Mouse (Mus musculus) CD4-positive helper T cell, adult 2 months (primary cell): Measurements from ENCODE around the gene Ntm.

Experiments used
- DNase-seq: peaks from one replicate; pipeline ENCODE4 v3.0.0-alpha.2; 2012; ENCODE audit warnings: low read depth, missing footprints, low spot score

Ntm gene

GRCm38 (mm10) chr9:29136039-29136438 is 826.9 kb downstream of the Ntm start:
- DNase-seq: no peak

GRCm38 (mm10) chr9:29130717-29131292 is 832.1 kb downstream of the Ntm start:
- no peak for DNase-seq

- no peak for DNase-seq
Observed at GRCm38 (mm10) chr9:29130316-29130715, 832.6 kb downstream of the Ntm start.

- DNase-seq: no peak
Observed at GRCm38 (mm10) chr9:29128416-29128815, 834.5 kb downstream of the Ntm start.

- DNase-seq: no peak
Observed at GRCm38 (mm10) chr9:29124455-29124854, 838.5 kb downstream of the Ntm start.

- no peak for DNase-seq
Observed at GRCm38 (mm10) chr9:29123828-29124227, 839.1 kb downstream of the Ntm start.

GRCm38 (mm10) chr9:29117561-29118112 is 845.3 kb downstream of the Ntm start:
- no peak for DNase-seq

- no peak for DNase-seq
Observed at GRCm38 (mm10) chr9:29115337-29115736, 847.6 kb downstream of the Ntm start.

- no peak for DNase-seq
Observed at GRCm38 (mm10) chr9:29106771-29107170, 856.2 kb downstream of the Ntm start.

- DNase-seq: no peak
Observed at GRCm38 (mm10) chr9:29104442-29104841, 858.5 kb downstream of the Ntm start.

- no peak for DNase-seq
Observed at GRCm38 (mm10) chr9:29103993-29104392, 858.9 kb downstream of the Ntm start.

- no peak for DNase-seq
Observed at GRCm38 (mm10) chr9:29100624-29101023, 862.3 kb downstream of the Ntm start.

- no peak for DNase-seq
Observed at GRCm38 (mm10) chr9:29092443-29092842, 870.5 kb downstream of the Ntm start.

GRCm38 (mm10) chr9:29088657-29089056 is 874.3 kb downstream of the Ntm start:
- no peak for DNase-seq

- DNase-seq: no peak
Observed at GRCm38 (mm10) chr9:29087656-29088055, 875.3 kb downstream of the Ntm start.

GRCm38 (mm10) chr9:29087171-29087570 is 875.8 kb downstream of the Ntm start:
- DNase-seq: no peak

- DNase-seq: no peak
Observed at GRCm38 (mm10) chr9:29075924-29076577, 886.9 kb downstream of the Ntm start.

GRCm38 (mm10) chr9:29075243-29075642 is 887.7 kb downstream of the Ntm start:
- no peak for DNase-seq

GRCm38 (mm10) chr9:29074494-29074893 is 888.4 kb downstream of the Ntm start:
- DNase-seq: no peak

- DNase-seq: no peak
Observed at GRCm38 (mm10) chr9:29071997-29072396, 890.9 kb downstream of the Ntm start.

GRCm38 (mm10) chr9:29067572-29067971 is 895.4 kb downstream of the Ntm start:
- DNase-seq: no peak

- DNase-seq: no peak
Observed at GRCm38 (mm10) chr9:29060293-29060692, 902.6 kb downstream of the Ntm start.

- no peak for DNase-seq
Observed at GRCm38 (mm10) chr9:29058811-29059210, 904.1 kb downstream of the Ntm start.
